Mouse (Mus musculus) adipose tissue, adult 10 weeks (tissue): ENCODE measurements around the gene St13. TPM values are rescaled to one million over a fixed set of nuclear protein-coding genes. Genes with fewer than 3 reads are reported as not detected.

Experiments
- polyA plus RNA-seq: library from polyadenylated mRNA; stranded (reverse); fragments of 350-450 nt; fragmentation: Illumina TruSeq; extraction: RNeasy Lipid Tissue Mini Kit (QIAGEN cat#74804); gene quantifications from one replicate; pipeline ENCODE4 v1.2.3, GENCODE M21; 2014; ENCODE audit warnings: low read depth, low replicate concordance

The St13 gene
- polyA plus RNA-seq, result 154 TPM

GRCm38 (mm10) chr15:81399638-81400315, at the start of gene St13, which contains the start of gene Xpnpep3:
Gene St13 (minus strand): TSS chr15:81400077.
Gene Xpnpep3 (plus strand): TSS chr15:81400138.

GRCm38 (mm10) chr15:81408199-81408598, 8.3 kb upstream of the St13 start, which contains the start of gene Dnajb7:
Gene Dnajb7 (minus strand): TSS chr15:81408299.

GRCm38 (mm10) chr15:81360345-81361021, 39.4 kb downstream of the St13 start, which contains the start of gene Slc25a17:
Gene Slc25a17 (minus strand): TSS chr15:81360812.

Other genes with a start within 250 kb of the St13 start
- 13.0 TPM for gene Mrtfa, start 209.3 kb downstream of the St13 start, polyA plus RNA-seq
- 1.4 TPM for gene Mchr1, start 164.6 kb downstream of the St13 start, polyA plus RNA-seq
- 51.3 TPM for gene Slc25a17, start 39.3 kb downstream of the St13 start, polyA plus RNA-seq
- 11.3 TPM for gene Xpnpep3, start 61 bp upstream of the St13 start, polyA plus RNA-seq
- 4.2 TPM for gene Dnajb7, start 8.2 kb upstream of the St13 start, polyA plus RNA-seq
- gene Rbx1, start 66.2 kb upstream of the St13 start, polyA plus RNA-seq, result 85.1 TPM
- 22.4 TPM for gene Ep300, start 185.3 kb upstream of the St13 start, polyA plus RNA-seq